Mouse (Mus musculus) G1E (cell line): ENCODE measurements around the gene Hnrnpll. TPM values are rescaled to one million over a fixed set of nuclear protein-coding genes. Genes with fewer than 3 reads are reported as not detected.
A peak's percentile ranks its signal among the peaks of the same experiment; 100 is the strongest.
"Not testable (repeated sequence)": the region's sequence is repeated elsewhere in the genome, so short reads cannot be mapped to it uniquely, and the experiment has no call there.

Experiments
- ATAC-seq: 2 replicates; pipeline ENCODE4 v1.8.0; 2016; ENCODE audit warnings: mild to moderate bottlenecking; ENCODE audit not compliant: insufficient number of reproducible peaks, poor library complexity, low FRiP score, severe bottlenecking; ENCODE audit errors: extremely low read depth
- DNase-seq: peaks from one replicate; pipeline ENCODE4 v3.0.0; 2012; ENCODE audit warnings: low spot score
- H3K27me3 ChIP-seq: 2 replicates; pipeline ENCODE4 v1.6.1; 2012; ENCODE audit warnings: mild to moderate bottlenecking, low read length, inconsistent platforms; ENCODE audit not compliant: insufficient read depth
- H3K36me3 ChIP-seq: replicated peaks from 2 replicates; pipeline ENCODE3; 2012; ENCODE audit warnings: mild to moderate bottlenecking, inconsistent platforms
- H3K4me1 ChIP-seq: 2 replicates; pipeline ENCODE4 v1.6.1; 2012; ENCODE audit warnings: low read depth, low read length, inconsistent platforms, mixed read lengths; ENCODE audit not compliant: insufficient read depth
- H3K4me3 ChIP-seq: 2 replicates; pipeline ENCODE4 v1.5.1; 2012; ENCODE audit warnings: low read depth, mild to moderate bottlenecking, inconsistent platforms, low read length, moderate library complexity, mixed read lengths
- H3K9me3 ChIP-seq: replicated peaks from 2 replicates; pipeline ENCODE4 v1.6.1; 2012; ENCODE audit warnings: inconsistent platforms
- CTCF ChIP-seq: IDR thresholded peaks from 2 replicates; pipeline ENCODE4 v1.5.1; 2012; ENCODE audit warnings: low read depth, low read length, inconsistent platforms, mixed read lengths
- GATA1 ChIP-seq: IDR thresholded peaks from 2 replicates; pipeline ENCODE4 v1.6.1; 2012; ENCODE audit warnings: borderline replicate concordance, low read length, inconsistent platforms, mixed read lengths
- GATA2 ChIP-seq: IDR thresholded peaks from 2 replicates; pipeline ENCODE4 v1.6.1; 2012; ENCODE audit warnings: low read depth, low read length, inconsistent platforms, borderline replicate concordance
- POLR2AphosphoS5 ChIP-seq: IDR thresholded peaks from 2 replicates; pipeline ENCODE4 v1.6.1; 2012; ENCODE audit warnings: low read depth, low read length, inconsistent platforms; ENCODE audit not compliant: insufficient replicate concordance
- TAL1 ChIP-seq: conservative IDR thresholded peaks from 2 replicates; pipeline ENCODE4 v1.6.1; 2012; ENCODE audit warnings: low read depth, low read length, inconsistent platforms, mixed read lengths
- polyA plus RNA-seq: library from polyadenylated mRNA; stranded (reverse); fragments of >175 nt; gene quantifications from 2 replicates; pipeline ENCODE4 v1.2.3, GENCODE M21; 2012
- total RNA-seq, 2 experiments: library from RNA; stranded (forward) in 1 of 2; stranded (reverse) in 1 of 2; fragments of 200-1000 nt in 1 of 2; fragments of >200 nt in 1 of 2; fragmentation: Nextera tagmentation in 1 of 2; gene quantifications; 2 replicates each; pipeline ENCODE4 v1.2.3; 2014 to 2017

Gene Hnrnpll
- total and polyA plus RNA-seq, 3 experiments = 50.1 to 97.0 (median 76.5) TPM

- TF ChIP-seq GATA1 (no peak), POLR2AphosphoS5 (no peak), CTCF (no peak)
- Histone ChIP-seq H3K36me3 (peaks cover 18% of the 10 kb centered on the region), H3K4me3 (peak overlapping the region; percentile 97), H3K9me3 (no peaks in the 10 kb centered on the region), H3K27me3 (no peaks in the 10 kb centered on the region), H3K4me1 (peaks cover 44% of the 10 kb centered on the region)
- DNase-seq (peak; percentile 19), ATAC-seq (no peak)
Observed at GRCm38 (mm10) chr17:80060828-80061782, 1.0 kb downstream of the Hnrnpll start.

GRCm38 (mm10) chr17:80060151-80060550 lies 2.0 kb downstream of the Hnrnpll start:
- ATAC-seq (no peak), DNase-seq (no peak)
- no peaks in the 10 kb centered on the region for H3K27me3 ChIP-seq
- H3K36me3 ChIP-seq = peaks cover 18% of the 10 kb centered on the region
- H3K4me3 ChIP-seq = peak overlapping the region; percentile 97
- no peaks in the 10 kb centered on the region for H3K9me3 ChIP-seq
- H3K4me1 ChIP-seq = peaks cover 44% of the 10 kb centered on the region
- no peak for TF ChIP-seq POLR2AphosphoS5
- no peak for TF ChIP-seq TAL1
- no peak for TF ChIP-seq CTCF
- no peak for TF ChIP-seq GATA1
- no peak for TF ChIP-seq GATA2

- ATAC-seq (no peak), DNase-seq (no peak)
- H3K4me3 ChIP-seq = no peak overlapping the region; the same call in 1 of the 2 replicates
- H3K27me3 ChIP-seq = no peaks in the 10 kb centered on the region
- H3K4me1 ChIP-seq = peaks cover 47% of the 10 kb centered on the region
- peaks cover 20% of the 10 kb centered on the region for H3K36me3 ChIP-seq
- TF ChIP-seq GATA1 (no peak), GATA2 (no peak), TAL1 (no peak), POLR2AphosphoS5 (no peak), CTCF (no peak)
- H3K9me3 ChIP-seq = no peaks in the 10 kb centered on the region
Observed at GRCm38 (mm10) chr17:80059731-80060130, 2.4 kb downstream of the Hnrnpll start.

GRCm38 (mm10) chr17:80058501-80058900 lies 3.6 kb downstream of the Hnrnpll start:
- ATAC-seq (no peak), DNase-seq (no peak)
- Histone ChIP-seq H3K4me1 (peaks cover 46% of the 10 kb centered on the region), H3K27me3 (no peaks in the 10 kb centered on the region), H3K4me3 (no peak overlapping the region), H3K9me3 (no peaks in the 10 kb centered on the region), H3K36me3 (peaks cover 30% of the 10 kb centered on the region)
- TF ChIP-seq GATA2 (no peak), CTCF (no peak), TAL1 (no peak), POLR2AphosphoS5 (no peak), GATA1 (no peak)

- H3K4me3 ChIP-seq = no peak overlapping the region
- ATAC-seq (no peak), DNase-seq (no peak)
- no peak for TF ChIP-seq CTCF
- TF ChIP-seq GATA1 = no peak
- TF ChIP-seq POLR2AphosphoS5 = no peak
- no peak for TF ChIP-seq TAL1
- TF ChIP-seq GATA2 = no peak
- no peaks in the 10 kb centered on the region for H3K27me3 ChIP-seq
- peaks cover 31% of the 10 kb centered on the region for H3K4me1 ChIP-seq
- no peaks in the 10 kb centered on the region for H3K9me3 ChIP-seq
- H3K36me3 ChIP-seq = peaks cover 71% of the 10 kb centered on the region
Observed at GRCm38 (mm10) chr17:80053931-80054734, 8.0 kb downstream of the Hnrnpll start.

GRCm38 (mm10) chr17:80051682-80052081 lies 10.5 kb downstream of the Hnrnpll start:
- Histone ChIP-seq H3K4me3 (no peak overlapping the region), H3K36me3 (peaks cover 78% of the 10 kb centered on the region), H3K4me1 (peaks cover 12% of the 10 kb centered on the region; the same call in 1 of the 2 replicates), H3K9me3 (no peaks in the 10 kb centered on the region), H3K27me3 (no peaks in the 10 kb centered on the region)
- no peak for TF ChIP-seq GATA1
- TF ChIP-seq TAL1 = no peak
- no peak for TF ChIP-seq POLR2AphosphoS5
- TF ChIP-seq CTCF = no peak
- no peak for TF ChIP-seq GATA2
- ATAC-seq = no peak
- no peak for DNase-seq

GRCm38 (mm10) chr17:80049300-80049699 lies 12.8 kb downstream of the Hnrnpll start:
- H3K36me3 ChIP-seq = peaks cover 87% of the 10 kb centered on the region
- ATAC-seq, H3K27me3 ChIP-seq: not testable (repeated sequence)

More at GRCm38 (mm10) chr17:80049300-80049699, 12.8 kb downstream of the Hnrnpll start:
- H3K4me3 ChIP-seq, H3K4me1 ChIP-seq, DNase-seq, H3K9me3 ChIP-seq: not testable (repeated sequence)
